Mouse (Mus musculus) cerebellum, adult 9-11 months (tissue): ENCODE results near the gene Nudt16l1.

Experiments
- DNase-seq: peaks from one replicate; pipeline ENCODE4 v3.0.0; 2022

The Nudt16l1 gene

GRCm38 (mm10) chr16:4913783-4914735, 24.5 kb upstream of the Nudt16l1 start:
- DNase-seq, result peak; percentile 82

GRCm38 (mm10) chr16:4915931-4916330, 22.6 kb upstream of the Nudt16l1 start:
- no peak for DNase-seq

DNA sequence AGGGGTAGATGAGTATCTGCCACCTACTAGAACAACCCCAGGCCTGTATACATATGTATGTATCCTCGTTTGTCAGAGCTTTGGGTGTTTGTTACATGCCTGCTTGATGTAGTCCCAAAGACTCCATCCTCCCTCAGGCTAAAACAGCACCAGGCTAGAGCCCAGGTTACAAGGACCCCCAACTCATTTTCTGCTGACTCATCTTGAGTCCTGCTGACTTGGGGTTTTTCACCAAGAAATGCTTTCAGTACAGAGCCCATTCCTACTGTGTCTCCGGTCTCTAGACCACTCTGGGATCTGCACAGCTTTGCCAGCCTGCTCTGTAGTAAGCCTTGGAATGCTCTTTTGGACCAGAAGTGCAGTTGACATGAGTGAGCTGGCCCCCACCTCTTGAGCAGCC, 22.0 kb upstream of the Nudt16l1 start:
- no peak for DNase-seq

DNA sequence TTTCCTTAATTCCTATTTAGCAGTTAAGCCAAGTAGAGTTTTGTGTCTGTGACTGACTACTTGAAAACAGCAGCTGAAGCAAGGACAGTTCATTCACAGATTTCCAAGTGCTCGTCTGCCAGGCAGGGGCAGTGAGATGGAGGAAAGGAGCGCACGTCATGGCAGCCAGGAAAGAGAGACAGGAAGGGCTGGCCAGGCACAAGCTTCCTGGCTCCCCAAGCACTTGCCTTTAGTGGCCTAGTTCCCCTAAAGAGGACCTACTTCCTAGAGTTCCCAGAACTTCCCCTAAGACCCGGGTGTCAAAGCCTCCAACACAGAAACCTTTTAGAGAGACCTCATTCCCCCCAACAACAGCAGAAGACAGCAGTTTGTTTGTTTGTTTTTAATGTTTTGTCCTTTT, 18.0 kb upstream of the Nudt16l1 start:
- no peak for DNase-seq

- DNase-seq, result no peak
These were observed 16.1 kb upstream of the Nudt16l1 start for GRCm38 (mm10) chr16:4922481-4922880.

DNA sequence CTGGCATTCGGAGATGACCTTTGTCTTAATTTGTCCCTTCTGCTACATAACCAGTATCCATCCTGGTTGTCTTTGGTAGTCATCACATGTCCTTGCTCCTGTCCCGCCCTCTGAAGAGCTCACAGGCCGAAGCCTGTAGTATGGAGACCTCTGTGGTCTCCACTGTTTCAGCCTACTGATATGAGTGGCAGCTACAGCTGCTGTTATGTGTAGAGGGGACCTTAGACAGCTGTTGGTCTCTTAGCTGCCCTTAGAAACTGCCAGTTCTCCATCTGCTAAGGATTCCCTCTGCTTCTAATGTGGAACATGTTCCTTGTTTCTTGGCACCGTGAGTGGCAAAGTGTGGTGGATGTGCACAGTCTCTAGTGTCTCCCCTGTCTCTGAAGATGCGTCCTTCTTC, 14.6 kb upstream of the Nudt16l1 start:
- DNase-seq, result no peak

- DNase-seq, result no peak
These were observed 10.6 kb upstream of the Nudt16l1 start for GRCm38 (mm10) chr16:4927967-4928366.

- DNase-seq, result no peak
These were observed 10.1 kb upstream of the Nudt16l1 start for GRCm38 (mm10) chr16:4928474-4928873.

- no peak for DNase-seq
These were observed 6.1 kb upstream of the Nudt16l1 start for GRCm38 (mm10) chr16:4932429-4932828.

DNA sequence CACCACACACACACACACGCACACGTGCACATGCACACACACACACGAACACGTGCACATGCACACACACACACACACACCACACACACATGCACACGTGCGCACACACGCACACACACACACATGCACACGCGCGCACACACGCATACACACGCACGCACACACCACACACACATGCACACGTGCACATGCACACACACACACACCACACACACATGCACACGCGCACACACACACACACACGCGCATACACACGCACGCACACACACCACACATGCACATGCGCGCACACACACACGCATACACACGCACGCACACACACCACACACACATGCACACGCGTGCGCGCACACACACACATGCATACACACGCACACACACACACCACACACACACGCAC, 3.1 kb upstream of the Nudt16l1 start:
- no peak for DNase-seq

DNA sequence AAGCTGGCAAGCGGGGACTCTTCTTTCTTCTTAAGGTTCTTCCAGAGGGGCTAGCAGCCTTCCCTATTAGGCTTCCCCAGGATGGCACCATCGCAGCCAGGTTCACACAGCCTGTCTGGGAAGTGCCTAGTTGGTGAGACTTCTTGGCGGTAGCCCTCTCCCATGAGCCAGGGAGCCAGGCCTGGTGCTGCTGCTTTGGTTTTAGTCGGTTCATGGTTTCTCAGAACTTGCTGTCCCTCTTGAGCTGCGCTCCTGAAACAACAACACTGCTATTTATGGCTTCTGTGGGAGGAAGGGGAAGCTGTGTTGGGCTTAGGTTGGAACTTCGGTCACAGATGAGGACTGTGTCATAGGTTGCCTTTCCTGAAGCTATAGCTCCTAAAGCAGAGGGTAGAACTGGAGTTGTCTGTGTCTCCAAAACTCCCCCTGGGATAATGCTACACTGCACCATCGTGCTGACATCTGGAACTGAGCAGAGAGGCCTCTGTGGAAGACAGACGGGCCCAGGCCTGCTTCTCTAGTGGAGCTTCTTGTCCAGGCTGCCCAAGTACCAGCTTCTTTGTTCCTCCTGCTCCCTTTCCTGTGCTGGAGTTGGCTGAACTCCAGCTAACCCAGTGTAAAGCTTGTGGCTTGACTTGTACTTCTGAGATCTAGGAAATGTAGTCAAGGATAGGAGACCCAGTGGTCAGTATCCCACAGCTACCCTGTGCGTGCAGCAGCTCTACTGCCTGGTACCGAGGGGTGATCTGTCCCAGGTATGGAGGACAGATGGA, 2.4 kb upstream of the Nudt16l1 start:
- DNase-seq, result no peak

GRCm38 (mm10) chr16:4937351-4938190, 990 bp upstream of the Nudt16l1 start:
- no peak for DNase-seq

DNA sequence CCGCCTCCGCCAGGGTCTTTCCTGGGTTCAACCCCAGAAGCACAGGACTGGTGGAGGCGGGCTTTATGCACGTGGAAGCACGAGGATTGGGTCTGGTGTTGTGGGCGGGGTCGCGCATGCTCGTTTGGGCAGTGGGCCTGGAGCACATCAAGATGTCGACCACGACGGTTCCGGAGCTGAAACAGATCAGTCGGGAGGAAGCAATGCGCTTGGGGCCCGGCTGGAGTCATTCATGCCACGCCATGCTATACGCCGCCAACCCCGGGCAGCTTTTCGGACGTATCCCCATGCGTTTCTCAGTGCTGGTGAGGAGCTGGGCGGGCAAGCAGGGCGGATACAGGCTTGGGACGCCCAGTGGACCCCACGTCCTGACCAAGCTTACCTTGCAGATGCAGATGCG, 428 bp downstream of the Nudt16l1 start:
- peak; percentile 95 for DNase-seq

GRCm38 (mm10) chr16:4939412-4939811, 851 bp downstream of the Nudt16l1 start:
- DNase-seq, result peak; percentile 67

GRCm38 (mm10) chr16:4940311-4940850, 1.8 kb downstream of the Nudt16l1 start:
- no peak for DNase-seq

GRCm38 (mm10) chr16:4941016-4941415, 2.5 kb downstream of the Nudt16l1 start:
- no peak for DNase-seq

GRCm38 (mm10) chr16:4942868-4943267, 4.3 kb downstream of the Nudt16l1 start:
- no peak for DNase-seq

GRCm38 (mm10) chr16:4943431-4943830, 4.9 kb downstream of the Nudt16l1 start:
- DNase-seq, result no peak

- no peak for DNase-seq
These were observed 6.9 kb downstream of the Nudt16l1 start for GRCm38 (mm10) chr16:4945415-4945814.

DNA sequence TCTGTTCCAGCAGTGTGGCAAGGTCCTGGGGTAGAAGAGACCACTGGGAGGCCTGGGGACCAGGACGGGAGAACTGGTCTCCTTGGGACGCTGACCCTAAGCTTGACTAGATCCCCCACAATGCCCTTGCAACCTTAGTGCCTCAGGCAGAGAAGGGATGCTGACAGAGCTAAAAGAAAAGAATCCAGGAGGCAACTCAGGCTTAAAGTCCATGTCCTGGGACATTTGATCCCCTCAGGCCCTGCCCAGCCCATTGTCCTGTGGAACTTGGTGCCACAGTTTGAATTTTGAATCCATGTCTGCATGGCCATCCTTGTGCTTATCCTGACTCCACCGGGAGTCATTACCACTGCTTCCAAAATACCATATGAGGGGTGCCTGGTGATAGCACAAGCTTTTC, 7.6 kb downstream of the Nudt16l1 start:
- DNase-seq, result no peak

- no peak for DNase-seq
These were observed 8.8 kb downstream of the Nudt16l1 start for GRCm38 (mm10) chr16:4947378-4947777.

- DNase-seq, result no peak
These were observed 18.0 kb downstream of the Nudt16l1 start for GRCm38 (mm10) chr16:4956609-4957008.

DNA sequence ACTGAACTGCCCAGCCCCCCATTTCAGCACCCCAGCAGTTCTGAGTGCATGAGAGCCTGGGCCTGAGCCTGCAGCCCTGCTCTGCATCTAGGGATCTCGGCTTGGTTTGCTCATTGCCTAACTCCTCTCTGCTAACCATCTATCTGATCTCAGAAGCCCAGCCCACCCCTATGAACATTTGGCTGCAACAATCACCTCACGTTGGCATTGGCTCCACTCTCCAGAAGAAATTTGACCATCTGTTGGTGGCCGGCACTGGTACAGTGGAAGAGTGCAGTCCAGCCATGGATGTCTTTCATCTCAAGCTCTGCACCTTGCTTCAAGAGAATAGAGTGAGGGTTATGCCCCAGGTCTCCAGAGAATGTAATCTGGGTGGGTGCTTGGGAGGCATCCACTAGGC, 18.9 kb downstream of the Nudt16l1 start:
- DNase-seq, result peak; percentile 80
